Mouse (Mus musculus) lung, postnatal 0 days (tissue): ENCODE results near the gene Phb2. TPM values are rescaled to one million over a fixed set of nuclear protein-coding genes. Genes with fewer than 3 reads are reported as not detected.
A peak's percentile ranks its signal among the peaks of the same experiment; 100 is the strongest.
"Not testable (repeated sequence)": the region's sequence is repeated elsewhere in the genome, so short reads cannot be mapped to it uniquely, and the experiment has no call there.

ENCODE experiments used
- ATAC-seq: fragments of 200-750 bp; cut with Nextera tagmentation; 2 replicates; pipeline ENCODE4 v1.8.0; 2017; ENCODE audit warnings: moderate library complexity
- DNase-seq: peaks from one replicate; pipeline ENCODE4 v3.0.0-alpha.2; 2016; ENCODE audit warnings: low spot score
- H3K27ac ChIP-seq: fragments of 300-500 bp; sonication (generic); 2 replicates; pipeline ENCODE4 v1.5.1; 2014; ENCODE audit warnings: antibody characterized with exemption, mild to moderate bottlenecking, low read length, mixed read lengths
- H3K27me3 ChIP-seq: fragments of 300-500 bp; sonication (generic); replicated peaks from 2 replicates; pipeline ENCODE4 v1.6.1; 2014; ENCODE audit warnings: low read length, mixed read lengths; ENCODE audit not compliant: insufficient read depth
- H3K36me3 ChIP-seq: fragments of 300-500 bp; sonication (generic); 2 replicates; pipeline ENCODE4 v1.6.1; 2014; ENCODE audit warnings: low read length, mixed read lengths; ENCODE audit not compliant: insufficient read depth
- H3K4me1 ChIP-seq: fragments of 300-500 bp; sonication (generic); 2 replicates; pipeline ENCODE4 v1.6.1; 2014; ENCODE audit warnings: antibody characterized with exemption, low read depth, low read length, mixed read lengths; ENCODE audit not compliant: insufficient read depth
- H3K4me2 ChIP-seq: fragments of 300-500 bp; sonication (generic); replicated peaks from 2 replicates; pipeline ENCODE4 v1.6.1; 2014; ENCODE audit warnings: low read depth, mild to moderate bottlenecking, low read length, moderate library complexity, mixed read lengths
- H3K4me3 ChIP-seq: fragments of 300-500 bp; sonication (generic); 2 replicates; pipeline ENCODE4 v1.5.1; 2014; ENCODE audit warnings: low read depth, low read length
- H3K9ac ChIP-seq: fragments of 300-500 bp; sonication (generic); replicated peaks from 2 replicates; pipeline ENCODE4 v1.6.1; 2014; ENCODE audit warnings: low read depth, mild to moderate bottlenecking
- H3K9me3 ChIP-seq: fragments of 300-500 bp; sonication (generic); 2 replicates; pipeline ENCODE4 v1.6.1; 2016; ENCODE audit warnings: low read length, mixed read lengths
- CTCF ChIP-seq: IDR thresholded peaks from 2 replicates; pipeline ENCODE4 v1.5.1; 2016; ENCODE audit warnings: antibody characterized with exemption, mild to moderate bottlenecking
- EP300 ChIP-seq: IDR thresholded peaks from 2 replicates; pipeline ENCODE4 v1.6.1; 2016; ENCODE audit warnings: antibody characterized with exemption, mild to moderate bottlenecking, control low read depth
- WGBS: fragments of 180-500 bp; shearing (Covaris S2); extraction: QIAGEN DNeasy Blood & Tissue Kit; methylation state at CpG from one replicate; pipeline ENCODE4 v1.1.7; 2014; 5-methylcytosine and 5-hydroxymethylcytosine counted together
- polyA plus RNA-seq: library from polyadenylated mRNA; unstranded; fragments of >200 nt; fragmentation: Nextera tagmentation; extraction: Ambion mirVana; gene quantifications from 2 replicates; pipeline ENCODE4 v1.2.1, GENCODE M21; 2015

Phb2 gene
- polyA plus RNA-seq, 1 experiment from 2014 or later, result 169 TPM

- Histone ChIP-seq H3K4me2 (no peak overlapping the region), H3K9ac (no peak overlapping the region), H3K36me3 (no peaks in the 10 kb centered on the region), H3K4me1 (peaks cover 12% of the 10 kb centered on the region; the same call in 1 of the 2 replicates), H3K4me3 (no peak overlapping the region), H3K9me3 (no peaks in the 10 kb centered on the region), H3K27me3 (no peaks in the 10 kb centered on the region), H3K27ac (no peak overlapping the region)
- WGBS, result 77% methylated on average over 7 of the region's 7 CpGs
- ATAC-seq, result no peak
- DNase-seq, result no peak
- no peak for TF ChIP-seq EP300
- TF ChIP-seq CTCF, result no peak
Measured at GRCm38 (mm10) chr6:124678769-124679168, 33.4 kb upstream of the Phb2 start.

GRCm38 (mm10) chr6:124679486-124679885, 32.6 kb upstream of the Phb2 start:
- H3K27me3 ChIP-seq, result no peaks in the 10 kb centered on the region
- H3K4me3 ChIP-seq, result no peak overlapping the region
- TF ChIP-seq EP300 (no peak), CTCF (no peak)
- no peaks in the 10 kb centered on the region for H3K9me3 ChIP-seq
- no peak overlapping the region for H3K9ac ChIP-seq
- H3K4me1 ChIP-seq, result peaks cover 12% of the 10 kb centered on the region; the same call in 1 of the 2 replicates
- 79% methylated on average over 3 of the region's 3 CpGs for WGBS
- DNase-seq (no peak), ATAC-seq (no peak)
- H3K36me3 ChIP-seq, result no peaks in the 10 kb centered on the region
- no peak overlapping the region for H3K27ac ChIP-seq
- H3K4me2 ChIP-seq, result no peak overlapping the region

- not testable (repeated sequence) for H3K27me3 ChIP-seq
- WGBS, result 52% methylated on average over 6 of the region's 6 CpGs
Measured at GRCm38 (mm10) chr6:124682291-124682690, 29.8 kb upstream of the Phb2 start.

GRCm38 (mm10) chr6:124683591-124684417, 28.3 kb upstream of the Phb2 start:
- DNase-seq, result peak; percentile 91

More at GRCm38 (mm10) chr6:124682291-124682690, 29.8 kb upstream of the Phb2 start:
- Histone ChIP-seq H3K27ac (peak overlapping the region; percentile 66; the same call in 1 of the 2 replicates), H3K4me1 (peaks cover 12% of the 10 kb centered on the region; the same call in 1 of the 2 replicates)
- H3K9me3 ChIP-seq, H3K9ac ChIP-seq, H3K4me3 ChIP-seq, H3K4me2 ChIP-seq, H3K36me3 ChIP-seq, ATAC-seq: not testable (repeated sequence)
- TF ChIP-seq EP300, result 0 out of 2 replicates have a peak, but pooled peaks have one; percentile 23
- DNase-seq, result peak; percentile 77

GRCm38 (mm10) chr6:124685606-124686386, 26.3 kb upstream of the Phb2 start:
- DNase-seq, result no peak
- ATAC-seq, result no peak
- Histone ChIP-seq H3K4me3 (no peak overlapping the region), H3K27me3 (no peaks in the 10 kb centered on the region), H3K27ac (no peak overlapping the region), H3K9ac (no peak overlapping the region), H3K4me1 (peaks cover 12% of the 10 kb centered on the region; the same call in 1 of the 2 replicates), H3K36me3 (no peaks in the 10 kb centered on the region), H3K9me3 (no peaks in the 10 kb centered on the region), H3K4me2 (no peak overlapping the region)
- TF ChIP-seq EP300 (no peak), CTCF (no peak)
- 85% methylated on average over 12 of the region's 12 CpGs for WGBS

More at GRCm38 (mm10) chr6:124683591-124684417, 28.3 kb upstream of the Phb2 start:
- 58% methylated on average over 14 of the region's 14 CpGs for WGBS
- Histone ChIP-seq H3K36me3 (no peaks in the 10 kb centered on the region), H3K27ac (peak overlapping the region; percentile 66), H3K9ac (no peak overlapping the region), H3K9me3 (no peaks in the 10 kb centered on the region), H3K4me2 (no peak overlapping the region), H3K27me3 (no peaks in the 10 kb centered on the region), H3K4me1 (peaks cover 12% of the 10 kb centered on the region; the same call in 1 of the 2 replicates), H3K4me3 (no peak overlapping the region)
- TF ChIP-seq EP300, result peak; percentile 92
- no peak for TF ChIP-seq CTCF
- ATAC-seq, result peak; percentile 98

- TF ChIP-seq CTCF, result peak; percentile 26; the same call in 1 of the 2 replicates
- not testable (repeated sequence) for H3K4me3 ChIP-seq, H3K4me2 ChIP-seq, H3K9me3 ChIP-seq, H3K9ac ChIP-seq, DNase-seq, H3K36me3 ChIP-seq, H3K27me3 ChIP-seq, H3K27ac ChIP-seq, ATAC-seq
- 86% methylated on average over 1 of the region's 1 CpGs for WGBS
- peaks cover 12% of the 10 kb centered on the region; the same call in 1 of the 2 replicates for H3K4me1 ChIP-seq
Measured at GRCm38 (mm10) chr6:124686644-124687043, 25.5 kb upstream of the Phb2 start.
